Mouse (Mus musculus) megakaryocyte, embryonic 14.5 days (primary cell): ENCODE data around the gene Olfr1373.
"Not testable (repeated sequence)": the region's sequence is repeated elsewhere in the genome, so short reads cannot be mapped to it uniquely, and the experiment has no call there.

ENCODE experiments used
- FLI1 ChIP-seq: IDR thresholded peaks from 2 replicates; pipeline ENCODE4 v1.6.1; 2012; ENCODE audit warnings: low read length, inconsistent platforms, mixed read lengths
- GATA1 ChIP-seq: IDR thresholded peaks from 3 replicates; pipeline ENCODE4 v1.6.1; 2012; ENCODE audit warnings: mixed read lengths, low read length, inconsistent platforms, borderline replicate concordance

GRCm38 (mm10) chr11:52116117-52116516 lies 29.2 kb downstream of the Olfr1373 start:
- not testable (repeated sequence) for TF ChIP-seq GATA1, FLI1
